Mouse (Mus musculus) liver, postnatal 0 days (tissue): ENCODE results near the gene Nusap1.

Source experiments
- CTCF ChIP-seq: sonication (generic); IDR thresholded peaks from 2 replicates; pipeline ENCODE4 v1.5.1; 2016; ENCODE audit warnings: antibody characterized with exemption, low read depth
- EP300 ChIP-seq: IDR thresholded peaks from 2 replicates; pipeline ENCODE4 v1.6.1; 2016; ENCODE audit warnings: antibody characterized with exemption, low read depth, mild to moderate bottlenecking

DNA sequence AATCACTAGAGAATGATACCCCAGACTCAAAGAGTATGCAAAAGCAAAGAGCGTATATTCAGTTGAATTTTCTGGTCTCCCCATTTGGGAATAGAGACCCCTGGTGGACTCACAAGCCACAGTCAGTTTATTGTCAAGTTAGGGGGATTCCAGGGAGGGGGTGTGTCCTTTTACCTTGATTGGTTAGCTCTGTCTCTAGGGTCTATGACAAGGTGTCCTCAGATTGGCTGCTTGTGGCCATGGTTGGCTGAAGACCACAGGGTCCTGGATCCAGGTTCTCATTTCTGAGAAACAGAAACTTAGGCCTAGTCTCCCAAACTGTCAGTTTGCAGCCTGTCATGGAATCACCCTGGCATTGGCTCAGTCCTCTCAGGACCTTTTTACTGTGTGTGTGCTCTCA, 18.7 kb downstream of the Nusap1 start:
- TF ChIP-seq CTCF, result peak; percentile 16; the same call in 1 of the 2 replicates
- TF ChIP-seq EP300, result no peak
